Mouse (Mus musculus) effector memory CD4-positive, alpha-beta T cell, adult 7 months (primary cell): ENCODE measurements around the gene Car5a. TPM values are rescaled to one million over a fixed set of nuclear protein-coding genes. Genes with fewer than 3 reads are reported as not detected.

ENCODE experiments used
- polyA plus RNA-seq: library from polyadenylated mRNA; unstranded; fragments of 100-300 nt; shearing (Covaris generic); gene quantifications from one replicate; pipeline ENCODE4 v1.2.1, GENCODE M21; 2017

Gene Car5a
- not detected for polyA plus RNA-seq

DNA sequence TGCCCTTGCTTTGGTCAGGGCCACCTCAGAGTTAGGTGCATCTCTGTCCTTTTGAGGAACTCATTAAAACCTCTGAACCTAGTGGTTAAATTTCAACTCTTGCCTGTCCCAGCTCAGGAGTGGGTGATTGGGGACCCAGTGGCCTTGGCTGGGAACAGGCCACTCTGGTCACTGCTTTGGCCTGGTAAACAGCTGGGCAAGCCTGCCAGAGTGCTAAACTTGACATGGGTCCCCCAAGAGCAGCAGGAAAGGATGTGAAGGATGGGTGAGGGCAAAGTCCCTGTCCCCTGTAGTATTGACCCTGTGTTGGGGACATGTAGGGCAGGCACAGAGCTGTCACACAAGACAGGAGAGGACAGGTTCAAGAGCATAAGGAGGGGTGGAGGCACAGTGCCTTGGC, at the start of gene Car5a:
TSS of gene Car5a (minus strand) at position 74 of the 400 bp plus-strand sequence.

GRCm38 (mm10) chr8:121949222-121949800, 4.6 kb upstream of the Car5a start, which contains the start of gene Banp:
TSS of gene Banp (plus strand) at chr8:121949750.

GRCm38 (mm10) chr8:121907587-121908248, 37.0 kb downstream of the Car5a start, which contains the start of gene Slc7a5:
TSS of gene Slc7a5 (minus strand) at chr8:121907694.

Other genes with a start within 250 kb of the Car5a start
- gene Jph3, start 215.3 kb downstream of the Car5a start, polyA plus RNA-seq = 0.56 TPM
- 42.4 TPM for gene Klhdc4, start 115.3 kb downstream of the Car5a start, polyA plus RNA-seq
- gene Slc7a5, start 37.2 kb downstream of the Car5a start, polyA plus RNA-seq = 33.7 TPM
- gene Banp, start 4.8 kb upstream of the Car5a start, polyA plus RNA-seq = 29.2 TPM